Mouse (Mus musculus): ENCODE results near the gene Zfp691. TPM values are rescaled to one million over a fixed set of nuclear protein-coding genes. Genes with fewer than 3 reads are reported as not detected.

The Zfp691 gene
- total RNA-seq, 4 experiments from 2014 or later = 19.3 to 23.9 (median 22.6) TPM

GRCm38 (mm10) chr4:119124771-119125273 is 49.2 kb downstream of the Zfp691 start:
- DNase-seq (ENCODE audit: low spot score) = no peak

- DNase-seq (ENCODE audit: low spot score) = peak; percentile 74
Measured at GRCm38 (mm10) chr4:119121249-119121648, 52.7 kb downstream of the Zfp691 start.

GRCm38 (mm10) chr4:119120095-119120494 is 53.9 kb downstream of the Zfp691 start:
- no peak for DNase-seq (ENCODE audit: low spot score)

Small RNA genes lying within 50 kb of the gene (microRNA-seq; reads per million reads assigned to microRNA genes)
- gene Mir1957a = not detected

Other genes with a start within 250 kb of the Zfp691 start
- not detected for gene Olfr1328, start 235.6 kb downstream of the Zfp691 start, total RNA-seq (2022)
- gene Lao1, start 212.6 kb downstream of the Zfp691 start, total RNA-seq (2022) = under 1 TPM in 3 of 4 experiments, not detected in 1; 0.09 to 0.19 (median 0.17) TPM
- gene Slc2a1, start 65.5 kb downstream of the Zfp691 start, total RNA-seq (2022) = 10 to 100 TPM; 12.6 to 22.5 (median 14.9) TPM
- under 1 TPM in 1 of 4 experiments, not detected in 3; 0.17 TPM for gene Ermap, start 15.8 kb upstream of the Zfp691 start, total RNA-seq (2022)
- 10 to 100 TPM; 14.8 to 17.5 (median 15.8) TPM for gene Svbp, start 21.1 kb upstream of the Zfp691 start, total RNA-seq (2022)
- gene Tmem269, start 44.0 kb upstream of the Zfp691 start, total RNA-seq (2022) = not detected
- gene AU022252, start 58.5 kb upstream of the Zfp691 start, total RNA-seq (2022) = 10 to 100 TPM; 15.8 to 26.5 (median 22.3) TPM
- 10 to 100 TPM in 2 of 4 experiments, 1 to 10 TPM in 2; 9.1 to 10.8 (median 10.3) TPM for gene P3h1, start 58.7 kb upstream of the Zfp691 start, total RNA-seq (2022)
- gene Cldn19, start 81.2 kb upstream of the Zfp691 start, total RNA-seq (2022) = not detected
- gene Ybx1, start 120.4 kb upstream of the Zfp691 start, total RNA-seq (2022) = 100 to 1,000 TPM; 675 to 878 (median 780) TPM
- 10 to 100 TPM in 2 of 4 experiments, 1 to 10 TPM in 2; 7.8 to 11.9 (median 9.5) TPM for gene Ppih, start 146.4 kb upstream of the Zfp691 start, total RNA-seq (2022)
- gene Ccdc30, start 241.3 kb upstream of the Zfp691 start, total RNA-seq (2022) = 1 to 10 TPM in 1 of 4 experiments, under 1 TPM in 2, not detected in 1; 0.19 to 1.3 (median 0.44) TPM
- gene Ppcs, start 248.2 kb upstream of the Zfp691 start, total RNA-seq (2022) = 10 to 100 TPM in 3 of 4 experiments, 1 to 10 TPM in 1; 6.2 to 13.3 (median 11.9) TPM
- not detected for gene Zmynd12, start 248.6 kb upstream of the Zfp691 start, total RNA-seq (2022)

All from heart, adult 8-10 months (tissue).